Mouse (Mus musculus): ENCODE data around the gene Sgsh.

- no peak for TF ChIP-seq CTCF (IDR thresholded peaks at IDR 0.05; ENCODE audit: borderline replicate concordance, insufficient read depth, low read length)
- no peak for TF ChIP-seq POLR2A (IDR thresholded peaks at IDR 0.05; ENCODE audit: low read depth, low read length)
These were observed 47.3 kb upstream of the Sgsh start for GRCm38 (mm10) chr11:119402501-119403160.
